16 mouse cellular contexts compared by ENCODE assay signal in genomic region chr5:108051026-108051425, GRCm38 (mm10).
"Had no signal": no experiment of that assay in that cellular context is flagged by ENCODE, and none has a peak within 500 bp of the region (broad histone marks: within the 10 kb centered on the region; RNA-seq: fewer than 3 reads in every experiment).

No protein-coding gene starts in this region.

- H3K27me3 ChIP-seq: neural tube, embryonic 13.5 days; neural tube, embryonic 15.5 days; stomach, embryonic 15.5 days had no signal

- H3K4me2 ChIP-seq: neural tube, embryonic 13.5 days; neural tube, embryonic 15.5 days; stomach, embryonic 15.5 days had no signal

- DNase-seq: retina, postnatal 1 day; right cerebral cortex, adult 18-20 months; right cerebral cortex, postnatal 14 days; right cerebral cortex, postnatal 25 days; right cerebral cortex, postnatal 4 days; spleen, adult 18-20 months; thymus, adult 18-20 months; thymus, adult 2 months; thymus, postnatal 14 days; thymus, postnatal 25 days; thymus, postnatal 36 days; thymus, postnatal 4 days had no signal

- H3K4me1 ChIP-seq: neural tube, embryonic 13.5 days; neural tube, embryonic 15.5 days; stomach, embryonic 15.5 days had no signal

- H3K9ac ChIP-seq: neural tube, embryonic 13.5 days; neural tube, embryonic 15.5 days; stomach, embryonic 15.5 days had no signal

- H3K36me3 ChIP-seq: neural tube, embryonic 13.5 days; neural tube, embryonic 15.5 days; stomach, embryonic 15.5 days had no signal

- H3K9me3 ChIP-seq: neural tube, embryonic 13.5 days; neural tube, embryonic 15.5 days; stomach, embryonic 15.5 days had no signal

- H3K4me3 ChIP-seq: neural tube, embryonic 13.5 days; neural tube, embryonic 15.5 days; stomach, embryonic 15.5 days had no signal

- H3K27ac ChIP-seq: neural tube, embryonic 13.5 days; neural tube, embryonic 15.5 days; stomach, embryonic 15.5 days; stomach, postnatal 0 days had no signal
